Mouse (Mus musculus) T-helper 2 cell (primary cell): ENCODE data around the gene AI413582.

Experiments
- in situ Hi-C: fragments of 300-600 bp; cut with MboI, MseI; formaldehyde crosslinking; loops from one replicate; pipeline ENCODE4 v1.15.1; 2025; ENCODE audit warnings: high pct_unique_total_duplicates

Gene AI413582

GRCm38 (mm10) chr17:27555512-27556172 lies 9.9 kb downstream of the AI413582 start:
- in situ Hi-C loops = no loop called here

GRCm38 (mm10) chr17:27555075-27555511 lies 10.5 kb downstream of the AI413582 start:
- in situ Hi-C loops = no loop called here

GRCm38 (mm10) chr17:27554062-27554960 lies 11.2 kb downstream of the AI413582 start:
- in situ Hi-C loops = no loop called here

GRCm38 (mm10) chr17:27552215-27553201 lies 13.0 kb downstream of the AI413582 start:
- in situ Hi-C loops = no loop called here

GRCm38 (mm10) chr17:27551393-27551940 lies 14.1 kb downstream of the AI413582 start:
- in situ Hi-C loops = no loop called here

- in situ Hi-C loops = no loop called here
Measured at GRCm38 (mm10) chr17:27549234-27549633, 16.3 kb downstream of the AI413582 start.

- in situ Hi-C loops = no loop called here
Measured at GRCm38 (mm10) chr17:27547253-27547868, 18.2 kb downstream of the AI413582 start.

- in situ Hi-C loops = no loop called here
Measured at GRCm38 (mm10) chr17:27546574-27547085, 18.9 kb downstream of the AI413582 start.

- in situ Hi-C loops = no loop called here
Measured at GRCm38 (mm10) chr17:27545991-27546390, 19.6 kb downstream of the AI413582 start.

- in situ Hi-C loops = no loop called here
Measured at GRCm38 (mm10) chr17:27544551-27544950, 21.0 kb downstream of the AI413582 start.

- in situ Hi-C loops = no loop called here
Measured at GRCm38 (mm10) chr17:27541984-27542383, 23.6 kb downstream of the AI413582 start.

- in situ Hi-C loops = no loop called here
Measured at GRCm38 (mm10) chr17:27541261-27541660, 24.3 kb downstream of the AI413582 start.

- in situ Hi-C loops = no loop called here
Measured at GRCm38 (mm10) chr17:27534718-27535117, 30.8 kb downstream of the AI413582 start.

GRCm38 (mm10) chr17:27533354-27533753 lies 32.2 kb downstream of the AI413582 start:
- in situ Hi-C loops = no loop called here

- in situ Hi-C loops = no loop called here
Measured at GRCm38 (mm10) chr17:27532095-27532494, 33.5 kb downstream of the AI413582 start.

GRCm38 (mm10) chr17:27528767-27529166 lies 36.8 kb downstream of the AI413582 start:
- in situ Hi-C loops = no loop called here

- in situ Hi-C loops = no loop called here
Measured at GRCm38 (mm10) chr17:27528030-27528429, 37.5 kb downstream of the AI413582 start.

- in situ Hi-C loops = no loop called here
Measured at GRCm38 (mm10) chr17:27527188-27527587, 38.4 kb downstream of the AI413582 start.

- in situ Hi-C loops = no loop called here
Measured at GRCm38 (mm10) chr17:27523121-27523520, 42.4 kb downstream of the AI413582 start.

GRCm38 (mm10) chr17:27521303-27521702 lies 44.3 kb downstream of the AI413582 start, which contains the start of gene Grm4:
Grm4 (minus strand) TSS chr17:27521403.
- in situ Hi-C loops = no loop called here
